Mouse (Mus musculus) ZHBTc4 (cell line): ENCODE data around the gene Spata9.
"Not testable (repeated sequence)": the region's sequence is repeated elsewhere in the genome, so short reads cannot be mapped to it uniquely, and the experiment has no call there.

Experiments
- DNase-seq: peaks from one replicate; pipeline ENCODE4 v3.0.0-alpha.2; 2011; ENCODE audit warnings: low read depth, low spot score

Spata9 gene

GRCm38 (mm10) chr13:75966850-75967249 is at the start of gene Spata9:
Gene Spata9, plus strand, starts transcription at chr13:75967150.
- DNase-seq, result no peak

GRCm38 (mm10) chr13:75927951-75928350 is 39.0 kb upstream of the Spata9 start:
- DNase-seq, result no peak

GRCm38 (mm10) chr13:75929071-75929470 is 37.9 kb upstream of the Spata9 start:
- DNase-seq, result not testable (repeated sequence)

GRCm38 (mm10) chr13:75930023-75930422 is 36.9 kb upstream of the Spata9 start:
- no peak for DNase-seq

GRCm38 (mm10) chr13:75930660-75931059 is 36.3 kb upstream of the Spata9 start:
- DNase-seq, result no peak

- DNase-seq, result no peak
Measured at GRCm38 (mm10) chr13:75931073-75931472, 35.9 kb upstream of the Spata9 start.

GRCm38 (mm10) chr13:75933287-75933686 is 33.7 kb upstream of the Spata9 start:
- no peak for DNase-seq

GRCm38 (mm10) chr13:75938866-75939265 is 28.1 kb upstream of the Spata9 start:
- DNase-seq, result no peak

- no peak for DNase-seq
Measured at GRCm38 (mm10) chr13:75940791-75941517, 26.0 kb upstream of the Spata9 start.

- no peak for DNase-seq
Measured at GRCm38 (mm10) chr13:75941518-75942295, 25.2 kb upstream of the Spata9 start.

GRCm38 (mm10) chr13:75942731-75943130 is 24.2 kb upstream of the Spata9 start:
- no peak for DNase-seq

GRCm38 (mm10) chr13:75943189-75944043 is 23.5 kb upstream of the Spata9 start, which contains the start of gene Rhobtb3:
Gene Rhobtb3, minus strand, starts transcription at chr13:75943925.
- peak; percentile 90 for DNase-seq

- no peak for DNase-seq
Measured at GRCm38 (mm10) chr13:75944044-75944820, 22.7 kb upstream of the Spata9 start.

GRCm38 (mm10) chr13:75950295-75950694 is 16.7 kb upstream of the Spata9 start:
- no peak for DNase-seq

- no peak for DNase-seq
Measured at GRCm38 (mm10) chr13:75955357-75955992, 11.5 kb upstream of the Spata9 start.

GRCm38 (mm10) chr13:75974481-75974880 is 7.5 kb downstream of the Spata9 start:
- no peak for DNase-seq

- DNase-seq, result no peak
Measured at GRCm38 (mm10) chr13:75975629-75976028, 8.7 kb downstream of the Spata9 start.

GRCm38 (mm10) chr13:75976218-75976617 is 9.3 kb downstream of the Spata9 start:
- DNase-seq, result no peak

- no peak for DNase-seq
Measured at GRCm38 (mm10) chr13:75976649-75977048, 9.7 kb downstream of the Spata9 start.

- peak; percentile 24 for DNase-seq
Measured at GRCm38 (mm10) chr13:75981901-75982300, 15.0 kb downstream of the Spata9 start.

GRCm38 (mm10) chr13:75988096-75988495 is 21.1 kb downstream of the Spata9 start:
- DNase-seq, result no peak
